Mouse (Mus musculus) liver, embryonic 15.5 days (tissue): ENCODE measurements around the gene Clstn2. TPM values are rescaled to one million over a fixed set of nuclear protein-coding genes. Genes with fewer than 3 reads are reported as not detected.

Experiments
- ATAC-seq: fragments of 200-750 bp; cut with Nextera tagmentation; 2 replicates; pipeline ENCODE4 v1.8.0; 2017; ENCODE audit warnings: moderate number of reproducible peaks, mild to moderate bottlenecking, moderate library complexity; ENCODE audit not compliant: insufficient read depth
- H3K27ac ChIP-seq: fragments of 300-500 bp; sonication (generic); replicated peaks from 2 replicates; pipeline ENCODE4 v1.5.1; 2015; ENCODE audit warnings: mild to moderate bottlenecking, inconsistent platforms
- H3K27me3 ChIP-seq: fragments of 300-500 bp; sonication (generic); 2 replicates; pipeline ENCODE4 v1.6.1; 2015; ENCODE audit warnings: mild to moderate bottlenecking, inconsistent platforms
- H3K36me3 ChIP-seq: fragments of 300-500 bp; sonication (generic); replicated peaks from 2 replicates; pipeline ENCODE4 v1.6.1; 2015; ENCODE audit warnings: moderate library complexity, mild to moderate bottlenecking, inconsistent platforms
- H3K4me1 ChIP-seq: fragments of 300-500 bp; sonication (generic); replicated peaks from 2 replicates; pipeline ENCODE4 v1.6.1; 2015; ENCODE audit warnings: inconsistent platforms
- H3K4me2 ChIP-seq: fragments of 300-500 bp; sonication (generic); 2 replicates; pipeline ENCODE4 v1.6.1; 2015; ENCODE audit warnings: moderate library complexity, mild to moderate bottlenecking, inconsistent platforms
- H3K4me3 ChIP-seq: fragments of 300-500 bp; sonication (generic); replicated peaks from 2 replicates; pipeline ENCODE4 v1.5.1; 2015; ENCODE audit warnings: mild to moderate bottlenecking, inconsistent platforms
- H3K9ac ChIP-seq: fragments of 300-500 bp; sonication (generic); 2 replicates; pipeline ENCODE4 v1.6.1; 2015; ENCODE audit warnings: moderate library complexity, mild to moderate bottlenecking, inconsistent platforms
- H3K9me3 ChIP-seq: fragments of 300-500 bp; sonication (generic); replicated peaks from 2 replicates; pipeline ENCODE4 v1.6.1; 2016; ENCODE audit warnings: inconsistent platforms
- WGBS: fragments of 180-500 bp; shearing (Covaris S2); methylation state at CpG from one replicate; pipeline ENCODE4 v1.1.7; 2015; ENCODE audit warnings: mixed read lengths; ENCODE audit not compliant: insufficient replicate concordance; 5-methylcytosine and 5-hydroxymethylcytosine counted together
- polyA plus RNA-seq: library from polyadenylated mRNA; unstranded; fragments of >200 nt; fragmentation: Nextera tagmentation; extraction: Ambion mirVana; gene quantifications from 2 replicates; pipeline ENCODE4 v1.2.1, GENCODE M21; 2015

The Clstn2 gene
- polyA plus RNA-seq: 0.02 and 0.06 TPM in 2 replicates

DNA sequence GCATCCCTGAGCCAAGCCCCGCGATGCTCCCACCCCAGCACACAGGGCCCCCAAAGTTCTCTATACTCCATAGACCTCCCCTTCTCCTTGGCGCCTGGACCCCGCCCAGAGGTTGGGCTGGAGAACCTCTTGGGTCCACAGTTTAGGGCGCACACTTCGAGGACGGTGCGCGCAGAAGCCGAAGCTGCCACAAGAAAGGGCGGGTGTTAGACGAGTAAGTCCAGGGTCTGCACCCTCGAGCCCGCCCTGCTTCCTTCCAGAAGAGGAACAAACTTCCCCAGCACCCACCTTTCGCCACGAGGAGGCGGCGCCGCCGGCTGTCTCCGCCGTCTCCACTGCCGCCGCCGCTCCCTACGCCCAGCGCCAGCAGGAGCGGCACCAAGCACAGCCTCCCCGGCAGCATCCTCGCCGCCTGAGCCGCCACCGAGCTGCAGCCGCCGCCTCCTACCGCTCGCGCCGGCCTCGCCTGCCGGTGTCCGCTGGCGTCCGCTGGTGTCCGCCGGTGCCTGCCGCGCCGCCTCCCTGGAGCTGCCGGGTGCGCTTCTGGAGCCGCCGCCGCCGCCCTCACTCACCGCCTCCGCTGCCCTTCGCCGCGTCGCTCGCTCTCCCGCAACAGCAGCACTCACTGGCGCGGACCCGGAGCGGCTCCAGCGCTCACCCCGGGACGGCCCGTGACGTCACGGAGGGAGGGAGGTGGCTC is at the start of gene Clstn2:
Gene Clstn2, minus strand, starts transcription at position 609 of the 700 bp plus-strand sequence.
- H3K27me3 ChIP-seq: peaks cover 47% of the 10 kb centered on the region
- WGBS: under 1% methylated on average over 71 of the region's 73 CpGs
- H3K36me3 ChIP-seq: no peaks in the 10 kb centered on the region
- H3K9ac ChIP-seq: no peak within 1 kb of the TSS
- no peak for ATAC-seq
- H3K4me3 ChIP-seq: peak within 1 kb of the TSS; percentile 43
- H3K4me1 ChIP-seq: no peaks in the 10 kb centered on the region
- peak within 1 kb of the TSS; percentile 62 for H3K4me2 ChIP-seq
- H3K9me3 ChIP-seq: no peaks in the 10 kb centered on the region
- no peak within 1 kb of the TSS for H3K27ac ChIP-seq

GRCm38 (mm10) chr9:98067767-98068166 is 34.8 kb upstream of the Clstn2 start:
- no peak for ATAC-seq
- no peaks in the 10 kb centered on the region for H3K36me3 ChIP-seq
- 53% methylated on average over 5 of the region's 5 CpGs for WGBS
- no peaks in the 10 kb centered on the region for H3K27me3 ChIP-seq
- H3K4me2 ChIP-seq: no peak overlapping the region
- H3K9ac ChIP-seq: no peak overlapping the region
- H3K4me1 ChIP-seq: no peaks in the 10 kb centered on the region
- no peaks in the 10 kb centered on the region for H3K9me3 ChIP-seq
- no peak overlapping the region for H3K27ac ChIP-seq
- no peak overlapping the region for H3K4me3 ChIP-seq

DNA sequence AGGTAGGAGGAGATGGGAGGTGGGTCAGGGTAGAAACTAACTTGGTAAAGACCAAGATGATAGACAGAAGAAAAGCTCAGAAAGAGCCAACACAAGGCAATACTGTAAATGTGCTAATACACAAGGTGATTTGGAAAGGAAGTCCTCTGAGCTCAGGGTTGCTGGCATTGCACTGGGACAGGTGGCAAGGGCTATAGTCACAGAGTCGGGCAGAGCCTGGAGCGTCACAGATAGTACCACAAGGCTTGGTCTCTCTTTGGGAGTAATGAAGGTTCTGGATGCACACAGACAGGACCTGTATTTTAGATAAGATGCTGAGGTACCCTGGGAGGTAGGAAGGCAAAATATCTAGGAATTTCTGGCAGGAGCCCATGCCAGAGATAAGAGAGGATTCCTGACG is 28.7 kb upstream of the Clstn2 start:
- no peak overlapping the region for H3K4me2 ChIP-seq
- ATAC-seq: no peak
- H3K27ac ChIP-seq: no peak overlapping the region
- no peak overlapping the region for H3K4me3 ChIP-seq
- H3K27me3 ChIP-seq: no peaks in the 10 kb centered on the region
- no peaks in the 10 kb centered on the region for H3K4me1 ChIP-seq
- WGBS: 61% methylated on average over 3 of the region's 3 CpGs
- no peaks in the 10 kb centered on the region for H3K9me3 ChIP-seq
- H3K36me3 ChIP-seq: no peaks in the 10 kb centered on the region
- no peak overlapping the region for H3K9ac ChIP-seq

- H3K4me1 ChIP-seq: no peaks in the 10 kb centered on the region
- no peak overlapping the region for H3K4me2 ChIP-seq
- ATAC-seq: no peak
- no peaks in the 10 kb centered on the region for H3K9me3 ChIP-seq
- no peak overlapping the region for H3K9ac ChIP-seq
- no peaks in the 10 kb centered on the region for H3K27me3 ChIP-seq
- no peak overlapping the region for H3K27ac ChIP-seq
- H3K4me3 ChIP-seq: no peak overlapping the region
- no peaks in the 10 kb centered on the region for H3K36me3 ChIP-seq
- 61% methylated on average over 2 of the region's 2 CpGs for WGBS
Measured at GRCm38 (mm10) chr9:98057291-98057690, 24.3 kb upstream of the Clstn2 start.

GRCm38 (mm10) chr9:98051343-98051742 is 18.4 kb upstream of the Clstn2 start:
- Histone ChIP-seq H3K4me2 (no peak overlapping the region), H3K9ac (no peak overlapping the region), H3K27me3 (no peaks in the 10 kb centered on the region), H3K36me3 (no peaks in the 10 kb centered on the region), H3K4me3 (no peak overlapping the region), H3K9me3 (no peaks in the 10 kb centered on the region), H3K4me1 (no peaks in the 10 kb centered on the region), H3K27ac (no peak overlapping the region)
- 69% methylated on average over 12 of the region's 12 CpGs for WGBS
- no peak for ATAC-seq

DNA sequence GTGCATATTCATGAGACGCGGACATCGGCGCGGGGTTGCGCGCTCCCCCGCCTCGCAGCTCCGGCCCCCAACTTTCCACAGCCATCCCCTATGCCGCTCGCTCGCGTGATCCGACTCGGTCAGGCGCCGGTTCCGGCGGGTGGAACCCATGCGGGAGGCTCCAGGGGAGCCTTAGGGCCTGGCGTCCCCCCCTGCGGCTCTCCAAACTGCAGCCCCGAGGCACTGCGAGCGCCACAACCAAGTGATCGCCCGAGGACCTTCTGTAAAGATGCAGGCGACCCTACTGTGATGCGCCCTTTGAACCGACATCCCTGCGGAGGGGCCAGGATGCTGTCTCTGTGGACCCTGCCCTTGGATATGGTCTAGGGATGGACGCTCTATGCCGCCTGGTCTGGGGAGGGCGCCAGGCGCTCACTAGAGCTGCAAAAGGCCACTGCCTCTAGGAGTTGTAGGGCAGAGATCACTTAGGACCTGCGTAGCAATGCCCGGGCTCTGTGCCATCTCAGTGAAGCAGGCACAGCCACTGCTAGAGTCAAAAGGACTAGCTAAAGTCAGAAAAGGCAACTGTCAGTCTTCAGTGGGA is 383 bp upstream of the Clstn2 start:
- Histone ChIP-seq H3K36me3 (no peaks in the 10 kb centered on the region), H3K27ac (no peak overlapping the region), H3K9me3 (no peaks in the 10 kb centered on the region), H3K4me2 (peak overlapping the region; percentile 62), H3K4me1 (no peaks in the 10 kb centered on the region), H3K27me3 (peaks cover 47% of the 10 kb centered on the region), H3K9ac (no peak overlapping the region), H3K4me3 (peak overlapping the region; percentile 43)
- WGBS: 2% methylated on average over 38 of the region's 38 CpGs
- ATAC-seq: no peak

- H3K4me1 ChIP-seq: no peaks in the 10 kb centered on the region
- peak overlapping the region; percentile 62; the same call in 1 of the 2 replicates for H3K4me2 ChIP-seq
- H3K4me3 ChIP-seq: peak overlapping the region; percentile 43
- no peaks in the 10 kb centered on the region for H3K36me3 ChIP-seq
- 3% methylated on average over 31 of the region's 31 CpGs for WGBS
- ATAC-seq: no peak
- H3K27me3 ChIP-seq: peaks cover 47% of the 10 kb centered on the region
- H3K9ac ChIP-seq: no peak overlapping the region
- H3K9me3 ChIP-seq: no peaks in the 10 kb centered on the region
- H3K27ac ChIP-seq: no peak overlapping the region
Measured at GRCm38 (mm10) chr9:98031898-98032572, 946 bp downstream of the Clstn2 start.

DNA sequence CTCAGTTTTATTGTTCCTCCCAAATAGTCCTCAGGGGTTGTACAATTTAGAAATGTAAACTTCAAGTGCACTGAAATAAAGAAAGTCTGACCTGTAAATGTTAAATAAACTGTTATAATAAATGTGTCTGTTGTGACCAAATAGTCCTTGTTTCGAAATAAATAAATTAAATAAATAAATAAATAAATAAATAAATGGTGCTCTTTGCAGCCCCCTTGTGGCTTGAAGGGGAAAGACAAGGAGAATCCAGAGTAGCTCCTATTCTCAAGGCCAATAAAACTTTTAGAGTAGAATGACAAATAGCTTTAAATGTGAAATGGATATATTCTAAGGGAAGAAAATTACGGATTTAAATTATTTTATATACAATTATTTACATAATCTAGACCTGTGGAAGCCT is 2.3 kb downstream of the Clstn2 start:
- H3K4me2 ChIP-seq: no peak overlapping the region
- no peak for ATAC-seq
- H3K27ac ChIP-seq: no peak overlapping the region
- H3K36me3 ChIP-seq: no peaks in the 10 kb centered on the region
- 18% methylated on average over 2 of the region's 2 CpGs for WGBS
- no peak overlapping the region for H3K4me3 ChIP-seq
- H3K4me1 ChIP-seq: no peaks in the 10 kb centered on the region
- no peak overlapping the region for H3K9ac ChIP-seq
- H3K9me3 ChIP-seq: no peaks in the 10 kb centered on the region
- H3K27me3 ChIP-seq: peaks cover 47% of the 10 kb centered on the region

DNA sequence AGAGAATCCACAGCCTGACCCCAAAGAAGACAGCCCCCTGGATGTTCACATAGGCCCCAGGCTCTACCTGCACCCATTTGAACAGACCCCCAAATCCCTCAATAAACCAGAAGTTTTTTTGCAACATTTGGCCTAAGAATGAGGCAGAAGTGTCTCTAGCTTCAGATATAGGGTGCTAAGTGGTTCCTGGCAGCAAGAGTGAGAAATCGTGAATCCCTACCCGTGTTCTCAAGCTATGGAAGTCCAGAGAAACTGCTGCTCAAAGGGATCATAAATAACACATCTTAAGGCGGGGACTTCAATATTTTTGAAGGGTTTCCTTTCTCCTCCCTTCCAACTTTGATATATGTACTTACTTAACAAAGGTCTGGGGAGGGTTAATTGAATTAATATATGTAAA is 7.4 kb downstream of the Clstn2 start:
- ATAC-seq: no peak
- no peak overlapping the region for H3K9ac ChIP-seq
- no peaks in the 10 kb centered on the region for H3K27me3 ChIP-seq
- H3K4me2 ChIP-seq: no peak overlapping the region
- no peaks in the 10 kb centered on the region for H3K36me3 ChIP-seq
- no peak overlapping the region for H3K4me3 ChIP-seq
- H3K27ac ChIP-seq: no peak overlapping the region
- WGBS: 51% methylated on average over 3 of the region's 3 CpGs
- no peaks in the 10 kb centered on the region for H3K9me3 ChIP-seq
- H3K4me1 ChIP-seq: no peaks in the 10 kb centered on the region

GRCm38 (mm10) chr9:98023069-98023468 is 9.9 kb downstream of the Clstn2 start:
- no peaks in the 10 kb centered on the region for H3K4me1 ChIP-seq
- H3K9me3 ChIP-seq: no peaks in the 10 kb centered on the region
- H3K4me2 ChIP-seq: no peak overlapping the region
- H3K27ac ChIP-seq: no peak overlapping the region
- H3K27me3 ChIP-seq: no peaks in the 10 kb centered on the region
- 66% methylated on average over 11 of the region's 11 CpGs for WGBS
- no peak for ATAC-seq
- no peak overlapping the region for H3K9ac ChIP-seq
- no peaks in the 10 kb centered on the region for H3K36me3 ChIP-seq
- H3K4me3 ChIP-seq: no peak overlapping the region

GRCm38 (mm10) chr9:98019876-98020275 is 13.1 kb downstream of the Clstn2 start:
- Histone ChIP-seq H3K27me3 (no peaks in the 10 kb centered on the region), H3K4me2 (no peak overlapping the region), H3K9me3 (no peaks in the 10 kb centered on the region), H3K4me3 (no peak overlapping the region), H3K9ac (no peak overlapping the region), H3K4me1 (no peaks in the 10 kb centered on the region), H3K27ac (no peak overlapping the region), H3K36me3 (no peaks in the 10 kb centered on the region)
- no peak for ATAC-seq
- WGBS: 58% methylated on average over 2 of the region's 2 CpGs
